Mouse (Mus musculus) erythroblast, embryonic 14.5 days (primary cell): ENCODE measurements around the gene Panx1. TPM values are rescaled to one million over a fixed set of nuclear protein-coding genes. Genes with fewer than 3 reads are reported as not detected.

Source experiments
- H3K27me3 ChIP-seq: 2 replicates; pipeline ENCODE4 v1.6.1; 2012; ENCODE audit warnings: inconsistent platforms; ENCODE audit not compliant: control insufficient read depth
- H3K36me3 ChIP-seq: 2 replicates; pipeline ENCODE4 v1.6.1; 2012; ENCODE audit warnings: mild to moderate bottlenecking, inconsistent platforms; ENCODE audit not compliant: control insufficient read depth
- H3K4me1 ChIP-seq: 2 replicates; pipeline ENCODE4 v1.6.1; 2012; ENCODE audit warnings: inconsistent platforms; ENCODE audit not compliant: control insufficient read depth
- H3K4me3 ChIP-seq: replicated peaks from 2 replicates; pipeline ENCODE3; 2012; ENCODE audit warnings: moderate library complexity, mild to moderate bottlenecking, inconsistent platforms
- H3K9me3 ChIP-seq: 2 replicates; pipeline ENCODE4 v1.6.1; 2012; ENCODE audit warnings: low read length, inconsistent platforms, mixed read lengths; ENCODE audit not compliant: control insufficient read depth
- GATA1 ChIP-seq: IDR thresholded peaks from 2 replicates; pipeline ENCODE4 v1.6.1; 2012; ENCODE audit warnings: low read length, inconsistent platforms, mixed read lengths
- TAL1 ChIP-seq: IDR thresholded peaks from 3 replicates; pipeline ENCODE4 v1.6.1; 2012; ENCODE audit warnings: low read length, inconsistent platforms, mixed read lengths
- polyA plus RNA-seq: library from polyadenylated mRNA; stranded (reverse); fragments of >175 nt; gene quantifications from 2 replicates; pipeline ENCODE4 v1.2.3, GENCODE M21; 2012

Gene Panx1
- polyA plus RNA-seq, 1 experiment, result 0.02 TPM

GRCm38 (mm10) chr9:15029025-15029727, 16.1 kb downstream of the Panx1 start:
- no peaks in the 10 kb centered on the region for H3K36me3 ChIP-seq
- no peak overlapping the region for H3K4me3 ChIP-seq
- TF ChIP-seq TAL1 (no peak), GATA1 (no peak)
- H3K27me3 ChIP-seq, result no peaks in the 10 kb centered on the region
- H3K4me1 ChIP-seq, result no peaks in the 10 kb centered on the region
- no peaks in the 10 kb centered on the region for H3K9me3 ChIP-seq

- no peak overlapping the region for H3K4me3 ChIP-seq
- TF ChIP-seq TAL1, result no peak
- no peak for TF ChIP-seq GATA1
- H3K9me3 ChIP-seq, result no peaks in the 10 kb centered on the region
- peaks cover 2% of the 10 kb centered on the region for H3K4me1 ChIP-seq
- no peaks in the 10 kb centered on the region for H3K36me3 ChIP-seq
- no peaks in the 10 kb centered on the region for H3K27me3 ChIP-seq
These were observed 17.6 kb downstream of the Panx1 start for GRCm38 (mm10) chr9:15027725-15028124.

GRCm38 (mm10) chr9:15023049-15023448, 22.2 kb downstream of the Panx1 start:
- H3K27me3 ChIP-seq, result no peaks in the 10 kb centered on the region
- H3K4me3 ChIP-seq, result no peak overlapping the region
- H3K9me3 ChIP-seq, result no peaks in the 10 kb centered on the region
- H3K36me3 ChIP-seq, result no peaks in the 10 kb centered on the region
- no peak for TF ChIP-seq GATA1
- TF ChIP-seq TAL1, result no peak
- peaks cover 8% of the 10 kb centered on the region for H3K4me1 ChIP-seq

GRCm38 (mm10) chr9:15021156-15021555, 24.1 kb downstream of the Panx1 start:
- H3K9me3 ChIP-seq, result no peaks in the 10 kb centered on the region
- H3K4me3 ChIP-seq, result no peak overlapping the region
- H3K4me1 ChIP-seq, result peaks cover 9% of the 10 kb centered on the region
- TF ChIP-seq TAL1, result no peak
- TF ChIP-seq GATA1, result no peak
- no peaks in the 10 kb centered on the region for H3K27me3 ChIP-seq
- no peaks in the 10 kb centered on the region for H3K36me3 ChIP-seq

- Histone ChIP-seq H3K9me3 (no peaks in the 10 kb centered on the region), H3K4me1 (peaks cover 9% of the 10 kb centered on the region), H3K4me3 (no peak overlapping the region), H3K27me3 (no peaks in the 10 kb centered on the region), H3K36me3 (no peaks in the 10 kb centered on the region)
- no peak for TF ChIP-seq GATA1
- TF ChIP-seq TAL1, result no peak
These were observed 24.7 kb downstream of the Panx1 start for GRCm38 (mm10) chr9:15020561-15021080.

GRCm38 (mm10) chr9:15018756-15019131, 26.5 kb downstream of the Panx1 start:
- no peak overlapping the region for H3K4me3 ChIP-seq
- TF ChIP-seq GATA1 (no peak), TAL1 (no peak)
- no peaks in the 10 kb centered on the region for H3K9me3 ChIP-seq
- H3K27me3 ChIP-seq, result no peaks in the 10 kb centered on the region
- H3K4me1 ChIP-seq, result peaks cover 9% of the 10 kb centered on the region
- H3K36me3 ChIP-seq, result no peaks in the 10 kb centered on the region

GRCm38 (mm10) chr9:15017791-15018755, 27.2 kb downstream of the Panx1 start:
- Histone ChIP-seq H3K9me3 (no peaks in the 10 kb centered on the region), H3K4me1 (peaks cover 9% of the 10 kb centered on the region), H3K4me3 (no peak overlapping the region), H3K27me3 (no peaks in the 10 kb centered on the region), H3K36me3 (no peaks in the 10 kb centered on the region)
- TF ChIP-seq TAL1, result no peak
- TF ChIP-seq GATA1, result no peak

- Histone ChIP-seq H3K9me3 (no peaks in the 10 kb centered on the region), H3K36me3 (no peaks in the 10 kb centered on the region), H3K4me1 (peaks cover 4% of the 10 kb centered on the region; the same call in 1 of the 2 replicates), H3K4me3 (no peak overlapping the region), H3K27me3 (no peaks in the 10 kb centered on the region)
- TF ChIP-seq TAL1 (no peak), GATA1 (no peak)
These were observed 29.9 kb downstream of the Panx1 start for GRCm38 (mm10) chr9:15015223-15015956.

- H3K9me3 ChIP-seq, result no peaks in the 10 kb centered on the region
- TF ChIP-seq TAL1 (no peak), GATA1 (no peak)
- no peak overlapping the region for H3K4me3 ChIP-seq
- H3K27me3 ChIP-seq, result no peaks in the 10 kb centered on the region
- no peaks in the 10 kb centered on the region for H3K36me3 ChIP-seq
- H3K4me1 ChIP-seq, result no peaks in the 10 kb centered on the region
These were observed 37.7 kb downstream of the Panx1 start for GRCm38 (mm10) chr9:15007566-15007965.
